Mouse (Mus musculus) kidney, embryonic 15.5 days (tissue): ENCODE data around the gene Rcbtb2. TPM values are rescaled to one million over a fixed set of nuclear protein-coding genes. Genes with fewer than 3 reads are reported as not detected.
A peak's percentile ranks its signal among the peaks of the same experiment; 100 is the strongest.

Source experiments
- ATAC-seq: fragments of 200-750 bp; cut with Nextera tagmentation; replicated peaks from 2 replicates; pipeline ENCODE4 v1.8.0; 2017; ENCODE audit warnings: moderate TSS enrichment; ENCODE audit not compliant: low FRiP score
- H3K27ac ChIP-seq: fragments of 300-500 bp; sonication (generic); 2 replicates; pipeline ENCODE4 v1.5.1; 2015; ENCODE audit warnings: mild to moderate bottlenecking, inconsistent platforms
- H3K27me3 ChIP-seq: fragments of 300-500 bp; sonication (generic); 2 replicates; pipeline ENCODE4 v1.6.1; 2015; ENCODE audit warnings: inconsistent platforms
- H3K36me3 ChIP-seq: fragments of 300-500 bp; sonication (generic); 2 replicates; pipeline ENCODE4 v1.6.1; 2015; ENCODE audit warnings: inconsistent platforms
- H3K4me1 ChIP-seq: fragments of 300-500 bp; sonication (generic); 2 replicates; pipeline ENCODE4 v1.6.1; 2015; ENCODE audit warnings: inconsistent platforms
- H3K4me2 ChIP-seq: fragments of 300-500 bp; sonication (generic); 2 replicates; pipeline ENCODE4 v1.6.1; 2015; ENCODE audit warnings: moderate library complexity, mild to moderate bottlenecking, inconsistent platforms
- H3K4me3 ChIP-seq: fragments of 300-500 bp; sonication (generic); replicated peaks from 2 replicates; pipeline ENCODE4 v1.5.1; 2015; ENCODE audit warnings: mild to moderate bottlenecking, inconsistent platforms
- H3K9ac ChIP-seq: fragments of 300-500 bp; sonication (generic); 2 replicates; pipeline ENCODE4 v1.6.1; 2015; ENCODE audit warnings: mild to moderate bottlenecking, inconsistent platforms
- H3K9me3 ChIP-seq: fragments of 300-500 bp; sonication (generic); replicated peaks from 2 replicates; pipeline ENCODE4 v1.6.1; 2016; ENCODE audit warnings: inconsistent platforms
- WGBS: fragments of 180-500 bp; shearing (Covaris S2); methylation state at CpG from one replicate; pipeline ENCODE4 v1.1.7; 2015; ENCODE audit warnings: mixed read lengths; 5-methylcytosine and 5-hydroxymethylcytosine counted together
- polyA plus RNA-seq: library from polyadenylated mRNA; unstranded; fragments of >200 nt; fragmentation: Nextera tagmentation; extraction: Ambion mirVana; gene quantifications from 2 replicates; pipeline ENCODE4 v1.2.1, GENCODE M21; 2015

Gene Rcbtb2
- polyA plus RNA-seq, 1 experiment from 2014 or later, result 128 TPM

- Histone ChIP-seq H3K9me3 (no peaks in the 10 kb centered on the region), H3K4me3 (no peak overlapping the region), H3K36me3 (peaks cover 91% of the 10 kb centered on the region), H3K27me3 (no peaks in the 10 kb centered on the region), H3K9ac (no peak overlapping the region), H3K27ac (peak overlapping the region; percentile 77), H3K4me1 (0 out of 2 replicates have a peak, but pooled peaks cover 3% of the 10 kb centered on the region), H3K4me2 (no peak overlapping the region)
- ATAC-seq, result peak; percentile 49; the same call in 1 of the 2 replicates
- WGBS, result 72% methylated on average over 4 of the region's 4 CpGs
Measured at GRCm38 (mm10) chr14:73179221-73179681, 56.4 kb downstream of the Rcbtb2 start.

DNA sequence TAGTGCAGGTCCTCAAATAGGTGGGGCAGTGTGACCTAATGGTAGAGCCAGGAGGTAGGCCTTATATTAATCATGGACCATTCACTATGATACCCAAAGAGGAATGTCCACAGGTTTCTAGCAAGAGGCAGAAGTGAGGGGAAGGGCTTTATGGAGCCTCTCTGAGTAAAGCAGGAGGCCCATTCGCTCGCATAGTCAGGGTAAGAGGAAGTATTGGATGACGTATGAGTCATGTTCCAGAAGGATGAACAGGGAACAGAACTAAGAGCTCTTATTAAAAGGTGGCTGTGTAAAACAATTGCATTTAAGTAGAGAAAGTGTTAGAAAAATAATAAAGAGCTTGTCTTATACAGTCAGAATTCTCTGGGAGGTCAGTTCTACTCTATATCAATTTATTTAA lies 57.8 kb downstream of the Rcbtb2 start:
- H3K36me3 ChIP-seq, result peaks cover 89% of the 10 kb centered on the region
- no peak overlapping the region for H3K4me3 ChIP-seq
- no peak overlapping the region for H3K27ac ChIP-seq
- no peaks in the 10 kb centered on the region for H3K9me3 ChIP-seq
- 0 out of 2 replicates have a peak, but pooled peaks cover 3% of the 10 kb centered on the region for H3K4me1 ChIP-seq
- no peak overlapping the region for H3K4me2 ChIP-seq
- WGBS, result 53% methylated on average over 3 of the region's 3 CpGs
- H3K27me3 ChIP-seq, result no peaks in the 10 kb centered on the region
- no peak for ATAC-seq
- no peak overlapping the region for H3K9ac ChIP-seq

DNA sequence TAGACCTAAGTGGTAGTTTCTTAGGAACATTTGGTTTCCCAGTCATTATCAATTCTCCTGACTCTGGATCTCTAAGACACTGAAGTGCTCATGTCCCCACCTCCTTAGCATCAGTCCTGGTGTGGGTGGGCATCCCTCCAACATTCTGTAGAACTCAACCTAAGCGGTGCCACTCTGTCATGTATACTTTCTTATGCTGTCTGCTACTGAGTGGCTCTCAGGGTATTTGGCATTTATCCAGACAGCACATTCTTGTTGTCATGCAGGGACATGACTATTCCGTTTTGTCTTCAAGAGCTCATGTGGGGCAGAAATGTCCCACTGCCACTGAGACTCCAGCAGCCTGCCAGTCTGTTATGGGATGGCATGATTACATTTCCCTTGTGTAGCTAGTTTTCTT lies 58.3 kb downstream of the Rcbtb2 start:
- no peak overlapping the region for H3K27ac ChIP-seq
- WGBS, result 68% methylated on average over 2 of the region's 2 CpGs
- no peak for ATAC-seq
- H3K4me1 ChIP-seq, result 0 out of 2 replicates have a peak, but pooled peaks cover 3% of the 10 kb centered on the region
- no peak overlapping the region for H3K4me3 ChIP-seq
- H3K9ac ChIP-seq, result no peak overlapping the region
- H3K9me3 ChIP-seq, result no peaks in the 10 kb centered on the region
- no peaks in the 10 kb centered on the region for H3K27me3 ChIP-seq
- H3K4me2 ChIP-seq, result no peak overlapping the region
- H3K36me3 ChIP-seq, result peaks cover 89% of the 10 kb centered on the region

- Histone ChIP-seq H3K9ac (no peak overlapping the region), H3K4me1 (no peaks in the 10 kb centered on the region), H3K9me3 (no peaks in the 10 kb centered on the region), H3K4me3 (no peak overlapping the region), H3K27me3 (no peaks in the 10 kb centered on the region), H3K36me3 (peaks cover 43% of the 10 kb centered on the region), H3K27ac (no peak overlapping the region), H3K4me2 (no peak overlapping the region)
- no peak for ATAC-seq
- 87% methylated on average over 7 of the region's 7 CpGs for WGBS
Measured at GRCm38 (mm10) chr14:73186875-73187274, 64.0 kb downstream of the Rcbtb2 start.

- no peak for ATAC-seq
- H3K36me3 ChIP-seq, result peaks cover 21% of the 10 kb centered on the region
Measured at GRCm38 (mm10) chr14:73199058-73199457, 76.2 kb downstream of the Rcbtb2 start.

GRCm38 (mm10) chr14:73201447-73201846 lies 78.6 kb downstream of the Rcbtb2 start:
- no peak overlapping the region for H3K27ac ChIP-seq
- H3K4me2 ChIP-seq, result no peak overlapping the region
- ATAC-seq, result no peak
- 0 out of 2 replicates have a peak, but pooled peaks cover 3% of the 10 kb centered on the region for H3K4me1 ChIP-seq
- WGBS, result 44% methylated on average over 3 of the region's 3 CpGs
- peaks cover 20% of the 10 kb centered on the region; the same call in 1 of the 2 replicates for H3K36me3 ChIP-seq
- no peak overlapping the region for H3K4me3 ChIP-seq
- H3K9ac ChIP-seq, result no peak overlapping the region
- no peaks in the 10 kb centered on the region for H3K9me3 ChIP-seq
- no peaks in the 10 kb centered on the region for H3K27me3 ChIP-seq

More at GRCm38 (mm10) chr14:73199058-73199457, 76.2 kb downstream of the Rcbtb2 start:
- Histone ChIP-seq H3K27me3 (no peaks in the 10 kb centered on the region), H3K9me3 (no peaks in the 10 kb centered on the region), H3K27ac (no peak overlapping the region), H3K4me3 (no peak overlapping the region), H3K4me2 (no peak overlapping the region), H3K4me1 (0 out of 2 replicates have a peak, but pooled peaks cover 3% of the 10 kb centered on the region), H3K9ac (no peak overlapping the region)
- WGBS, result 46% methylated on average over 5 of the region's 5 CpGs

GRCm38 (mm10) chr14:73204016-73204415 lies 81.2 kb downstream of the Rcbtb2 start:
- Histone ChIP-seq H3K27me3 (no peaks in the 10 kb centered on the region), H3K36me3 (peaks cover 6% of the 10 kb centered on the region; the same call in 1 of the 2 replicates), H3K9me3 (no peaks in the 10 kb centered on the region), H3K27ac (no peak overlapping the region), H3K9ac (no peak overlapping the region), H3K4me3 (no peak overlapping the region), H3K4me2 (no peak overlapping the region), H3K4me1 (0 out of 2 replicates have a peak, but pooled peaks cover 3% of the 10 kb centered on the region)
- 68% methylated on average over 3 of the region's 3 CpGs for WGBS
- ATAC-seq, result no peak

GRCm38 (mm10) chr14:73209262-73209661 lies 86.4 kb downstream of the Rcbtb2 start:
- no peak overlapping the region for H3K9ac ChIP-seq
- no peaks in the 10 kb centered on the region for H3K9me3 ChIP-seq
- peaks cover 9% of the 10 kb centered on the region; the same call in 1 of the 2 replicates for H3K36me3 ChIP-seq
- ATAC-seq, result no peak
- H3K4me2 ChIP-seq, result no peak overlapping the region
- H3K4me3 ChIP-seq, result no peak overlapping the region
- H3K4me1 ChIP-seq, result no peaks in the 10 kb centered on the region
- no peak overlapping the region for H3K27ac ChIP-seq
- no peaks in the 10 kb centered on the region for H3K27me3 ChIP-seq

DNA sequence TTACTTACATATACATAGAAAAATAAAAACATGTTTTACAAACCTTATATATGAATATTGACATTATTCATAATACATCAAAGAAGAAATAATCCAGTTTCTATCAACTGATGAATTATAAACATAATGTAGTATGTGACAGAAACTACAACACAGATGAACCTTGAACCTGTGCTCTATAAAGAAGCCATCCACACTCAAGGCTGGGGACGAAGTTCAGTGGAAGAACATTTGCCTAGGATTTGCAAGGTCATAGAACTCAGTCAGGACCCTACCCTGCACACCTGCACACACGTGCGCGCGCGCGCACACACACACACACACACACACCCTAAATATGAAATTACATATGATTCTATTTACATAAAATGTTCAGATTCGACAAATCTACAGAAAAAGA lies 87.4 kb downstream of the Rcbtb2 start:
- ATAC-seq, result no peak
- Histone ChIP-seq H3K27ac (no peak overlapping the region), H3K4me3 (no peak overlapping the region), H3K4me2 (no peak overlapping the region), H3K4me1 (no peaks in the 10 kb centered on the region), H3K9me3 (no peaks in the 10 kb centered on the region), H3K36me3 (peaks cover 7% of the 10 kb centered on the region), H3K27me3 (no peaks in the 10 kb centered on the region), H3K9ac (no peak overlapping the region)
- 89% methylated on average over 8 of the region's 8 CpGs for WGBS

- Histone ChIP-seq H3K4me1 (no peaks in the 10 kb centered on the region), H3K27me3 (no peaks in the 10 kb centered on the region), H3K4me2 (no peak overlapping the region), H3K9me3 (no peaks in the 10 kb centered on the region), H3K27ac (no peak overlapping the region), H3K4me3 (no peak overlapping the region), H3K9ac (no peak overlapping the region), H3K36me3 (peaks cover 16% of the 10 kb centered on the region)
- ATAC-seq, result no peak
- WGBS, result 91% methylated on average over 5 of the region's 5 CpGs
Measured at GRCm38 (mm10) chr14:73211477-73211876, 88.6 kb downstream of the Rcbtb2 start.

DNA sequence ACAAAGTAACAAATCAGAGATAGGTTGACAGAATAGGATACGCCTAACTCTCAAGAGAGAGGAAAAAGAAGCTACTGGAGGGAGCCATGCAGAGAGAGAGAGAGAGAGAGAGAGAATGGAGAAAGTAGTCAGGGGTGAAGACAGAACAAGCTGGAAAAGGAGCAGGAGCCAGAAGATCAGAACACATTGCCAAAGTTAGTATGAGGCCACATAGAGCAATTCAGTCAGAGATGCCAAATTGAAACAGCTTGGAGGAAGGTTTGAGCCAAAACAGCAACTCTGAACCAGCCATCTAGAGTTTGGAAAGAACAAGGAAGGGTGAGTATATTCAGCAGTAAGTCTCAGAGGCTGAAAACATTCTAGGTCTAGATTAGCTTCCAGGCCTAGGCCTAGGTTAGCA lies 94.2 kb downstream of the Rcbtb2 start:
- H3K27ac ChIP-seq, result no peak overlapping the region
- no peaks in the 10 kb centered on the region for H3K27me3 ChIP-seq
- H3K4me2 ChIP-seq, result no peak overlapping the region
- no peak overlapping the region for H3K4me3 ChIP-seq
- no peaks in the 10 kb centered on the region for H3K9me3 ChIP-seq
- no peak overlapping the region for H3K9ac ChIP-seq
- peaks cover 13% of the 10 kb centered on the region for H3K36me3 ChIP-seq
- H3K4me1 ChIP-seq, result no peaks in the 10 kb centered on the region
- ATAC-seq, result no peak
- 89% methylated on average over 1 of the region's 1 CpGs for WGBS

GRCm38 (mm10) chr14:73222316-73222970 lies 99.6 kb downstream of the Rcbtb2 start:
- no peak overlapping the region for H3K4me2 ChIP-seq
- no peak overlapping the region for H3K9ac ChIP-seq
- WGBS, result 89% methylated on average over 9 of the region's 9 CpGs
- no peaks in the 10 kb centered on the region for H3K36me3 ChIP-seq
- H3K9me3 ChIP-seq, result no peaks in the 10 kb centered on the region
- no peaks in the 10 kb centered on the region for H3K4me1 ChIP-seq
- ATAC-seq, result no peak
- H3K27me3 ChIP-seq, result no peaks in the 10 kb centered on the region
- no peak overlapping the region for H3K4me3 ChIP-seq
- no peak overlapping the region for H3K27ac ChIP-seq
